Mouse (Mus musculus) kidney, adult 2 months (tissue): ENCODE results near the gene Olfr603. TPM values are rescaled to one million over a fixed set of nuclear protein-coding genes. Genes with fewer than 3 reads are reported as not detected.
"Not testable (repeated sequence)": the region's sequence is repeated elsewhere in the genome, so short reads cannot be mapped to it uniquely, and the experiment has no call there.

Experiments
- DNase-seq: peaks from one replicate; pipeline ENCODE4 v3.0.0; 2021
- H3K27ac ChIP-seq: fragments of 200-500 bp; 2 replicates; pipeline ENCODE4 v1.5.1; 2012; ENCODE audit warnings: low read depth, low read length, control low read depth, inconsistent platforms; ENCODE audit not compliant: insufficient read depth
- H3K27me3 ChIP-seq: fragments of 200-500 bp; replicated peaks from 2 replicates; pipeline ENCODE4 v1.6.1; 2012; ENCODE audit warnings: mild to moderate bottlenecking, moderate library complexity, low read length, inconsistent platforms; ENCODE audit not compliant: control insufficient read depth, insufficient read depth
- H3K36me3 ChIP-seq: fragments of 200-500 bp; 2 replicates; pipeline ENCODE4 v1.6.1; 2012; ENCODE audit warnings: mild to moderate bottlenecking, moderate library complexity, low read length, inconsistent platforms; ENCODE audit not compliant: control insufficient read depth, insufficient read depth
- H3K4me1 ChIP-seq: fragments of 200-500 bp; 2 replicates; pipeline ENCODE4 v1.6.1; 2011; ENCODE audit warnings: low read length; ENCODE audit not compliant: control insufficient read depth, insufficient read depth
- H3K4me3 ChIP-seq: fragments of 200-500 bp; 2 replicates; pipeline ENCODE4 v1.5.1; 2011; ENCODE audit warnings: mild to moderate bottlenecking, low read depth, low read length, control low read depth; ENCODE audit not compliant: insufficient read depth
- CTCF ChIP-seq: fragments of 200-500 bp; conservative IDR thresholded peaks from 2 replicates; pipeline ENCODE4 v1.5.1; 2011; ENCODE audit warnings: low read depth, mild to moderate bottlenecking, control low read depth, low read length, moderate library complexity, mixed read lengths; ENCODE audit not compliant: insufficient read depth, insufficient read length
- POLR2A ChIP-seq: fragments of 200-500 bp; IDR thresholded peaks from one replicate; pipeline ENCODE4 v1.6.1; 2011; ENCODE audit warnings: low read depth, low read length, control low read depth
- WGBS: fragments of 180-500 bp; shearing (Covaris S2); methylation state at CpG from one replicate; pipeline ENCODE4 v1.1.7; 2018; 5-methylcytosine and 5-hydroxymethylcytosine counted together
- polyA plus RNA-seq: library from polyadenylated mRNA; depleted of rRNA; stranded (reverse); fragments of >200 nt; gene quantifications from 2 replicates; pipeline ENCODE4 v1.2.3, GENCODE M21; 2012; rRNA removed

Olfr603 gene
- not detected in 2 replicates for polyA plus RNA-seq

DNA sequence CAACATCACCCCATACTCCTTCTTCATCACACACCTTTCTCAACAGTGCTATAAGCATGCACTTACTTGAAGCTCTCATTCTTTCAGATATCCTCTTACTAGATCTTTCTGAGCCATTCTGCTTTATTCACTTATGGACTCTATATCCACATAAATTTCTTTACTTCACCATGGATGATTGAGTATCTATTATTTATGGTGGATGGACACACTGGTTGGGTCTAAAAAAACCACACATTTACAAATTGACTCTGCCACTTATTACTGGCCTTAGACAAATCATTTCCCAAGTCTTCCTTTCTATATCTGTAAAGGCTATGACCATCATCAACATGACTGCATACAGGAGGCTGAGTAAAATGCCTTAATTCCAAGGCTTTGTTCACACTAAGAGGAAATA lies at the start of gene Olfr603:
Gene Olfr603, minus strand, starts transcription at position 101 of the 400 bp plus-strand sequence.
- TF ChIP-seq POLR2A (no peak), CTCF (no peak)
- H3K27ac ChIP-seq = no peak within 1 kb of the TSS
- H3K27me3 ChIP-seq = no peaks in the 10 kb centered on the region
- no peak for DNase-seq
- no peak within 1 kb of the TSS for H3K4me3 ChIP-seq
- no peaks in the 10 kb centered on the region for H3K36me3 ChIP-seq
- no peaks in the 10 kb centered on the region for H3K4me1 ChIP-seq

DNA sequence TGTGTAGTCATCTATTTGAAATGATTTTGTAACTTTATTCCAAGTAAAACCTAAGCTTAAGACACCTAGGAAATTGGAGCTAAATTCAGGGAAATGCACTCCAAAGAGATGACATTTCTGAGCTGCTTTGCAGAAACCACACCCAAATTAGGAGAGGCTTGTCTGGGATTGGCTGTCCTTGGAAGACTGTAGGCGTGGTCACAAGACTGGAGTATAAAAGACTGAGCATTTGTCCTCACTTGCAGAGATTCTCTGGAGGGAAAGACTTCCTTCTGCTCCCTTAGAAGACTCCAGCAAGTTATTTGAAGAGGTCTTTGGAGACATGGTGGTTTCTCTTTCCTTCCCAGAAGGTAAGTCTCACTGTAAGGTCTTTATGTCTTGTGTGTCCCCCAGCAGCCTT lies 28.8 kb upstream of the Olfr603 start, which contains the start of gene Usp17lc:
Gene Usp17lc, plus strand, starts transcription at position 301 of the 400 bp plus-strand sequence.
- DNase-seq, H3K27ac ChIP-seq, H3K36me3 ChIP-seq, H3K27me3 ChIP-seq, H3K4me1 ChIP-seq, H3K4me3 ChIP-seq: not testable (repeated sequence)
- WGBS = 43% methylated on average over 1 of the region's 1 CpGs

DNA sequence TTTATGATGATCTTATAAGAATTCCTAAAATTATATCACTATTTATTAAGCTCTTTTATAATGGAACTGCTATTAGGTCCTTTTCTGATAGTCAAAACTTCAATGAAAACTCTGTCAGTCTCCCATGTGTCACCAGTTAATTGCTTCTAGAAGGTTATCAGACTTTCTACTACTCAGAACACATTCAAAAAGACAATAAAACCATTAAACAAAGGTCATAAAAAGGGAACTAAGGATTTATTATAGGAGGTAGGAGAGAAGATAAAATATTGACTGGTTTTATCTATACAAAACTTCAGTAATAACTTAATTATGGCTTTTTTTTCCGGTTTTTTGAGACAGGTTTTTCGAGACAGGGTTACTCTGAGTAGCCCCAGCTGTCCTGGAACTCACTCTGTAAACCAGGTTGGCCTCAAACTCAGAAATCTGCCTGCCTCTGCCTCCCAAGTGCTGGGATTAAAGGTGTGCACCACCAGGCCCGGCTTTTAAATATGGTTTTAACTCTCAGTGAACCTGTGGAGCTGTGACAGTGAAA lies 20.6 kb upstream of the Olfr603 start:
- H3K36me3 ChIP-seq = not testable (repeated sequence)

DNA sequence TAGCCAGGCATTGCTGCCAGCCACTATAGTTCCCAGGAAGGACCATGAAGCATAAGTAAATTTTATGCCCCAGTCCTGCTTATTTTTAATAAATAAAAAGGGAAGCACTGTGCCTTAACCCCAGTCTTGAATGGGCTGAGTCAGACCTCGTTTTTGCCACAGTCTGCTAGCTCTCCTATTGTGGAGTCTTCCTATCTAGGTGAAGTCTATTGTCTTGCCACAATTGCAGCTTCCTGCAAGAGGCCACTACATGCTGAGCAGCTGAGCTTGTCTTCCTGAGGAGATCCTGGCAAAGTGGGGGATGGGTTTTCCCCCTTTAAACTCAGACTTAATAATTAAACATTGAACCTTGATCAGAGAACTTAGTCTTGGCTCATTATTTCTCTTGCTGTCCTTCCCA lies 13.0 kb upstream of the Olfr603 start:
- 5% methylated on average over 1 of the region's 1 CpGs for WGBS
- H3K36me3 ChIP-seq = no peaks in the 10 kb centered on the region
- no peak for DNase-seq
- TF ChIP-seq POLR2A = no peak
- TF ChIP-seq CTCF = no peak
- H3K27ac ChIP-seq = no peak overlapping the region
- H3K4me1 ChIP-seq = no peaks in the 10 kb centered on the region
- H3K4me3 ChIP-seq = no peak overlapping the region
- no peaks in the 10 kb centered on the region for H3K27me3 ChIP-seq

More for the DNA sequence above, 20.6 kb upstream of the Olfr603 start:
- H3K4me1 ChIP-seq, H3K4me3 ChIP-seq, DNase-seq, H3K27me3 ChIP-seq, H3K27ac ChIP-seq: not testable (repeated sequence)
- WGBS = 69% methylated on average over 3 of the region's 3 CpGs

DNA sequence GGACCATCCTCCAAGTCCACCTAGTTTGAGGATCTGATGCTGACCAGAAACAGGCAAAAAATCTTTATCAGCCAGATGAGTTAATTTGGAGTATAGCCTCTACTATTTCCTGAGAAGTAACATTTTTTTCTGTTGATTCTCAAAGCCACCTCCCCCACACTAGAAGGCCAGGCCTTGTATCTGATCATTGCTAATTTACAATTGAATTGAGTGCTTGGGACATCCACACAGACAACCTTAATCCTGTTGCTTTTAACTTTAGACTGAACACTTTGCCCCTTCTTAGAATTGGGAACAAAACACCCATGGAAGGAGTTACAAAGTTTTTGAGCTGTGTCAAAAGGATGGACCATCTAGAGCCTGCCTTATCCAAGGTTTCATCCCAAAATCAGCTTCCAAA lies 11.8 kb upstream of the Olfr603 start:
- TF ChIP-seq POLR2A (no peak), CTCF (no peak)
- no peak for DNase-seq
- no peaks in the 10 kb centered on the region for H3K36me3 ChIP-seq
- no peaks in the 10 kb centered on the region for H3K4me1 ChIP-seq
- H3K27ac ChIP-seq = no peak overlapping the region
- H3K4me3 ChIP-seq = no peak overlapping the region
- H3K27me3 ChIP-seq = no peaks in the 10 kb centered on the region

DNA sequence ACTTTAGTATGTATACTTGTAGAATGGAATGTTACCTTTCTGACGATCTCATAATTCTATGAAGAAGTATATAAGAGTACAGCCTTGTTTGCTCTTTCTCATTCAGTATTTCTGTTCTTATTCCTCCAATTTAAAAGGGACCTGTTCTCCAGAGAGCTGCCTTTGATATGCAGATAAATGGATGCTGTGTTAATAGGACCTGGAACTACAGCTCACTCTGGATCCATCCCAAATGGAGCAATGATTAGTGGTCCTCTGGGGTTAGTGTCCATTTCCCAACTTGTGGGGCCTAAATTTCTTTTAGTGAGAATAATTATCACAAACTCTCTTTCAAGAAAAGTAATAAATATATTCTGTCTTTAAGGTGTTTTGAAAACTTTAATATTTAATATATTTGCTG lies 23.4 kb downstream of the Olfr603 start, which contains the start of gene Olfr601:
Gene Olfr601, minus strand, starts transcription at position 101 of the 400 bp plus-strand sequence.
- WGBS = 98% methylated on average over 1 of the region's 1 CpGs
- Histone ChIP-seq H3K4me1 (no peaks in the 10 kb centered on the region), H3K27me3 (no peaks in the 10 kb centered on the region)

DNA sequence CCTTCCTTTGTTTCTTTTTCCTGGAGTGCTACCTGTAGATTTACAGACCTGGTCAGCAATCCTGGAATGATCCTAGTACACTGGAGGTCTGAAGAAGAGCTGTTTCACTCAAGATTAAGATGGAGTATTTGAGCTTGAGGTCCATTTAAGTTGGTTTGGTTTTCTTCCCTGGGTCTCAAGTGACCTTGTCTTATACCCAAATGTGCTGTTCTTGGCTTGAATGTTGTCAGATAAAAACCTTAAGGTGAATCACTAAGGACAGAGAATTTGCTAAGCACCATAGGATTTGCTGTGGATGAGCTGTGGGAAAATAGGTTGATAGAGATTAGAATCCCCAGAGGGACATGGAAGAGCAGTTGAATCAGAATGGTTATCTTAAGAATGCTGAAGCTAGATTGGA lies 36.4 kb downstream of the Olfr603 start, which contains the start of gene Olfr600:
Gene Olfr600, minus strand, starts transcription at position 101 of the 400 bp plus-strand sequence.
- Histone ChIP-seq H3K4me3 (no peak within 1 kb of the TSS), H3K27me3 (no peaks in the 10 kb centered on the region), H3K36me3 (no peaks in the 10 kb centered on the region), H3K4me1 (no peaks in the 10 kb centered on the region), H3K27ac (no peak within 1 kb of the TSS)
- TF ChIP-seq POLR2A = no peak
- TF ChIP-seq CTCF = no peak
- DNase-seq = no peak

More for the DNA sequence above, 23.4 kb downstream of the Olfr603 start, which contains the start of gene Olfr601:
- Histone ChIP-seq H3K36me3 (no peaks in the 10 kb centered on the region), H3K27ac (no peak within 1 kb of the TSS), H3K4me3 (no peak within 1 kb of the TSS)
- TF ChIP-seq CTCF = no peak
- no peak for TF ChIP-seq POLR2A
- no peak for DNase-seq

DNA sequence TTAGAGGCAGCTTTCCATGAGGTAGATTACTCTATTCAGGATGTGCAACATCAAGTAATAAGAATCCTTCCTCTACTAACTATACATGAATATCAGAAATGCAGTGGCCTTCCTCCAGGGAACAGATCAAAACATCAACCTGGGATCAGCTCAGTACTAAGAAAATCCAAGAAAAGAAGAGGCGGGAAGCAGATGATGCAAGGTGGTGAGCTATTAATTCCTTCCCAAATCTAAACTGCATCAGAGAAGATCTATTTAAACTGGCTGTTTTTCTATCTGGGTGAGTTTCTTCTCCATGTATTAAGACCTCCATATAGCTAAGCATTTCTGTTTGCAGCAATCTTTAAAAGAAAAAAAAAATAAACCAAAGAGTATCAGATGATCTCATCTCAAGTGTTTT lies 50.4 kb downstream of the Olfr603 start, which contains the start of gene Olfr599:
Gene Olfr599, plus strand, starts transcription at position 301 of the 400 bp plus-strand sequence.
- TF ChIP-seq CTCF (no peak), POLR2A (no peak)
- DNase-seq = no peak
- Histone ChIP-seq H3K27ac (no peak within 1 kb of the TSS), H3K27me3 (no peaks in the 10 kb centered on the region), H3K36me3 (no peaks in the 10 kb centered on the region), H3K4me3 (no peak within 1 kb of the TSS), H3K4me1 (no peaks in the 10 kb centered on the region)
- 83% methylated on average over 1 of the region's 1 CpGs for WGBS

Other genes with a start within 250 kb of the Olfr603 start
- gene Olfr588-ps1, start 245.3 kb downstream of the Olfr603 start, polyA plus RNA-seq = not detected in 2 replicates
- gene Olfr589, start 229.8 kb downstream of the Olfr603 start, polyA plus RNA-seq = not detected in 2 replicates
- not detected in 2 replicates for gene Olfr591, start 207.8 kb downstream of the Olfr603 start, polyA plus RNA-seq
- gene Olfr592, start 201.4 kb downstream of the Olfr603 start, polyA plus RNA-seq = not detected in 2 replicates
- gene Olfr593, start 174.3 kb downstream of the Olfr603 start, polyA plus RNA-seq = not detected in 2 replicates
- not detected in 2 replicates for gene Olfr594, start 169.2 kb downstream of the Olfr603 start, polyA plus RNA-seq
- gene Usp17ld, start 133.7 kb downstream of the Olfr603 start, polyA plus RNA-seq = not detected in 2 replicates
- gene Olfr596, start 80.5 kb downstream of the Olfr603 start, polyA plus RNA-seq = not detected in 2 replicates
- not detected in 2 replicates for gene Olfr597, start 69.9 kb downstream of the Olfr603 start, polyA plus RNA-seq
- not detected in 2 replicates for gene Olfr598, start 62.6 kb downstream of the Olfr603 start, polyA plus RNA-seq
- not detected in 2 replicates for gene Olfr599, start 50.3 kb downstream of the Olfr603 start, polyA plus RNA-seq
- gene Olfr600, start 36.5 kb downstream of the Olfr603 start, polyA plus RNA-seq = not detected in 2 replicates
- gene Olfr601, start 23.5 kb downstream of the Olfr603 start, polyA plus RNA-seq = not detected in 2 replicates
- gene Usp17lc, start 28.9 kb upstream of the Olfr603 start, polyA plus RNA-seq = not detected in 2 replicates
- not detected in 2 replicates for gene Olfr605, start 59.3 kb upstream of the Olfr603 start, polyA plus RNA-seq
- not detected in 2 replicates for gene Olfr606, start 62.9 kb upstream of the Olfr603 start, polyA plus RNA-seq
- gene Olfr607, start 78.0 kb upstream of the Olfr603 start, polyA plus RNA-seq = not detected in 2 replicates
- gene Olfr608, start 83.7 kb upstream of the Olfr603 start, polyA plus RNA-seq = not detected in 2 replicates
- not detected in 2 replicates for gene Olfr609, start 111.9 kb upstream of the Olfr603 start, polyA plus RNA-seq
- not detected in 2 replicates for gene Olfr610, start 125.9 kb upstream of the Olfr603 start, polyA plus RNA-seq
- not detected in 2 replicates for gene Olfr611, start 134.7 kb upstream of the Olfr603 start, polyA plus RNA-seq
- not detected in 2 replicates for gene Olfr612, start 156.5 kb upstream of the Olfr603 start, polyA plus RNA-seq
- not detected in 2 replicates for gene Olfr613, start 161.9 kb upstream of the Olfr603 start, polyA plus RNA-seq
- not detected in 2 replicates for gene Olfr615, start 169.9 kb upstream of the Olfr603 start, polyA plus RNA-seq
- gene Olfr616, start 183.0 kb upstream of the Olfr603 start, polyA plus RNA-seq = not detected in 2 replicates
- gene Olfr617, start 186.9 kb upstream of the Olfr603 start, polyA plus RNA-seq = not detected in 2 replicates
- not detected in 2 replicates for gene Olfr618, start 203.9 kb upstream of the Olfr603 start, polyA plus RNA-seq
- not detected in 2 replicates for gene Olfr619, start 214.4 kb upstream of the Olfr603 start, polyA plus RNA-seq
- not detected in 2 replicates for gene Olfr620, start 226.4 kb upstream of the Olfr603 start, polyA plus RNA-seq